Comparison of ENCODE assay signal across 34 mouse cellular contexts in the genomic region with DNA sequence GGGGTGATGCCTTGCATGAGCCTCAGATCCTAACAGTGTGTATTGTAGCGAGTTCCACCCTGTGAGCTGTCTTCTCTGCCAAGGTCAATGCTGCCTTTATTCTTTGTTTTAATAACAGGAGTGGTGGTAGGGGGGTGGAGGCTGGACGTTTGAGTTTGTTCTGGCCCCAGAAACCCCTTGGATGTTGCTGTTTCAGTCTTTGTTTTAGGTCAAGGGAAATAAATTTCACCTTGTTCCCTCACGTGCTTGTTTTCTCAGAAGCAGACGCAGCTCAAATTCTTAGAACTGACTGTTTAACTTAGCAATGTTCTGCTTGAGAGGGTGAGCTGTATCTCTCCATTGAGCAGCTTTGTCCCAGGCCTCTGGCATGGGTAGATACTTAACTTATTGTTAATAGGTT.
DNase-seq lines count a peak whose midpoint lies in the region; ATAC-seq and TF ChIP-seq lines count a peak whose summit lies in the region.
"Had no signal": no experiment of that assay in that cellular context is flagged by ENCODE, and none has a peak within 500 bp of the region (broad histone marks: within the 10 kb centered on the region; RNA-seq: fewer than 3 reads in every experiment).

No protein-coding gene starts in this region.

- H3K4me1 ChIP-seq in liver, postnatal 0 days (ENCODE audit: insufficient read depth) = no peaks in the 10 kb centered on the region
- no peaks in the 10 kb centered on the region for H3K4me1 ChIP-seq in liver, embryonic 12.5 days
- H3K4me1 ChIP-seq in kidney, embryonic 16.5 days (ENCODE audit: insufficient read depth, low read length) = peaks cover 14% of the 10 kb centered on the region
- H3K4me1 ChIP-seq in hindbrain, embryonic 16.5 days (ENCODE audit: control insufficient read depth, insufficient read depth, low read depth, low read length) = peaks cover 3% of the 10 kb centered on the region
- H3K4me1 ChIP-seq: forebrain, embryonic 10.5 days; hindbrain, embryonic 13.5 days; liver, embryonic 13.5 days; midbrain, embryonic 13.5 days had no signal

- TF ChIP-seq CTCF in liver, postnatal 0 days (IDR thresholded peaks at IDR 0.05; ENCODE audit: low read depth) = no peak

- DNase-seq in liver, postnatal 0 days = no peak
- DNase-seq in kidney, postnatal 36 days = peak; percentile 67 to 83
- DNase-seq in thymus, postnatal 25 days = no peak
- DNase-seq in urinary bladder, adult 2 months (ENCODE audit: low spot score) = no peak
- DNase-seq: adrenal gland, postnatal 14 days; cerebellum, adult 11-12 months; cerebellum, postnatal 10 days; gastrocnemius, adult 2 months; gastrocnemius, postnatal 36 days; heart, adult 2 months; heart, postnatal 4 days; left cerebral cortex, postnatal 4 days; liver, embryonic 13.5 days; lung, adult 2 months; lung, postnatal 10 days; right cerebral cortex, postnatal 25 days; spleen, adult 18-20 months; thymus, adult 18-20 months; thymus, postnatal 36 days had no signal

- no peaks in the 10 kb centered on the region for H3K27me3 ChIP-seq in liver, postnatal 0 days (ENCODE audit: insufficient read depth, low read length)
- no peaks in the 10 kb centered on the region for H3K27me3 ChIP-seq in liver, embryonic 12.5 days (replicated peaks)
- H3K27me3 ChIP-seq in kidney, embryonic 16.5 days (ENCODE audit: insufficient read depth, low read length) = no peaks in the 10 kb centered on the region
- no peaks in the 10 kb centered on the region for H3K27me3 ChIP-seq in hindbrain, embryonic 16.5 days (replicated peaks; ENCODE audit: control insufficient read depth, insufficient read depth, low read length)
- H3K27me3 ChIP-seq: CH12.LX; embryonic facial prominence, embryonic 13.5 days; forebrain, embryonic 15.5 days; heart, embryonic 12.5 days; hindbrain, embryonic 13.5 days; liver, embryonic 13.5 days; midbrain, embryonic 13.5 days; neural tube, embryonic 13.5 days had no signal

- TF ChIP-seq EP300 in liver, postnatal 0 days (IDR thresholded peaks at IDR 0.05; ENCODE audit: low read depth) = no peak

- 0 out of 2 replicates have a peak, but pooled peaks have one; percentile 16 for ATAC-seq in liver, postnatal 0 days
- ATAC-seq in liver, embryonic 12.5 days = no peak
- peak; percentile 83 for ATAC-seq in kidney, embryonic 16.5 days (ENCODE audit: low FRiP score, low TSS enrichment)
- no peak for ATAC-seq in hindbrain, embryonic 16.5 days
- ATAC-seq: forebrain, embryonic 15.5 days; intestine, postnatal 0 days; midbrain, embryonic 13.5 days had no signal

- H3K9me3 ChIP-seq in liver, postnatal 0 days (ENCODE audit: low read length) = no peaks in the 10 kb centered on the region
- no peaks in the 10 kb centered on the region for H3K9me3 ChIP-seq in liver, embryonic 12.5 days (replicated peaks)
- H3K9me3 ChIP-seq in kidney, embryonic 16.5 days (ENCODE audit: low read length) = no peaks in the 10 kb centered on the region
- no peaks in the 10 kb centered on the region for H3K9me3 ChIP-seq in hindbrain, embryonic 16.5 days (ENCODE audit: control insufficient read depth, low read length)
- H3K9me3 ChIP-seq: embryonic facial prominence, embryonic 13.5 days; forebrain, embryonic 10.5 days; forebrain, embryonic 15.5 days; heart, embryonic 12.5 days; hindbrain, embryonic 13.5 days; liver, embryonic 13.5 days; midbrain, embryonic 13.5 days; neural tube, embryonic 13.5 days had no signal

- H3K27ac ChIP-seq in liver, postnatal 0 days (ENCODE audit: low read depth) = no peak overlapping the region
- H3K27ac ChIP-seq in liver, embryonic 12.5 days = no peak overlapping the region
- peak overlapping the region; percentile 91 for H3K27ac ChIP-seq in kidney, embryonic 16.5 days (ENCODE audit: low read length)
- no peak overlapping the region for H3K27ac ChIP-seq in hindbrain, embryonic 16.5 days (ENCODE audit: low read depth, low read length)
- H3K27ac ChIP-seq: embryonic facial prominence, embryonic 13.5 days; forebrain, embryonic 10.5 days; forebrain, embryonic 15.5 days; gastrocnemius, adult 2 months; heart, adult 2 months; hindbrain, embryonic 13.5 days; layer of hippocampus, adult 2 months; left cerebral cortex, adult 2 months; liver, embryonic 13.5 days; macrophage; midbrain, embryonic 13.5 days; neural tube, embryonic 13.5 days had no signal

- 47% methylated on average over 4 of the region's 4 CpGs for WGBS in liver, postnatal 0 days (ENCODE audit: insufficient replicate concordance)
- WGBS in liver, embryonic 12.5 days (ENCODE audit: insufficient replicate concordance) = 56% methylated on average over 4 of the region's 4 CpGs
- 20% methylated on average over 4 of the region's 4 CpGs for WGBS in kidney, embryonic 16.5 days
- whole genome bisulfite sequencing in hindbrain, embryonic 16.5 days = 55% methylated on average over 4 of the region's 4 CpGs

- H3K4me2 ChIP-seq in liver, postnatal 0 days (ENCODE audit: low read depth, low read length) = no peak overlapping the region
- H3K4me2 ChIP-seq in liver, embryonic 12.5 days = no peak overlapping the region
- H3K4me2 ChIP-seq in kidney, embryonic 16.5 days (replicated peaks; ENCODE audit: low read depth, low read length) = no peak overlapping the region
- H3K4me2 ChIP-seq in hindbrain, embryonic 16.5 days (ENCODE audit: low read length) = no peak overlapping the region
- H3K4me2 ChIP-seq: embryonic facial prominence, embryonic 13.5 days; forebrain, embryonic 15.5 days; heart, embryonic 12.5 days; hindbrain, embryonic 13.5 days; liver, embryonic 13.5 days; midbrain, embryonic 13.5 days; neural tube, embryonic 13.5 days had no signal

- no peaks in the 10 kb centered on the region for H3K36me3 ChIP-seq in liver, postnatal 0 days (replicated peaks; ENCODE audit: insufficient read depth, low read length)
- no peaks in the 10 kb centered on the region for H3K36me3 ChIP-seq in liver, embryonic 12.5 days
- no peaks in the 10 kb centered on the region for H3K36me3 ChIP-seq in kidney, embryonic 16.5 days (ENCODE audit: insufficient read depth, low read length)
- no peaks in the 10 kb centered on the region for H3K36me3 ChIP-seq in hindbrain, embryonic 16.5 days (ENCODE audit: control insufficient read depth, insufficient read depth, low read length)
- H3K36me3 ChIP-seq: embryonic facial prominence, embryonic 13.5 days; forebrain, embryonic 10.5 days; forebrain, embryonic 15.5 days; heart, embryonic 12.5 days; hindbrain, embryonic 13.5 days; liver, embryonic 13.5 days; midbrain, embryonic 13.5 days; neural tube, embryonic 13.5 days had no signal

- H3K9ac ChIP-seq in liver, postnatal 0 days (replicated peaks) = no peak overlapping the region
- H3K9ac ChIP-seq in liver, embryonic 12.5 days = no peak overlapping the region
- H3K9ac ChIP-seq in kidney, embryonic 16.5 days (replicated peaks; ENCODE audit: low read length) = no peak overlapping the region
- no peak overlapping the region for H3K9ac ChIP-seq in hindbrain, embryonic 16.5 days (ENCODE audit: low read depth, low read length)
- H3K9ac ChIP-seq: embryonic facial prominence, embryonic 13.5 days; forebrain, embryonic 15.5 days; heart, embryonic 12.5 days; hindbrain, embryonic 13.5 days; liver, embryonic 13.5 days; midbrain, embryonic 13.5 days; neural tube, embryonic 13.5 days had no signal

- no peak overlapping the region for H3K4me3 ChIP-seq in liver, postnatal 0 days (ENCODE audit: low read depth, low read length)
- H3K4me3 ChIP-seq in liver, embryonic 12.5 days = no peak overlapping the region
- H3K4me3 ChIP-seq in kidney, embryonic 16.5 days (ENCODE audit: low read length) = no peak overlapping the region
- H3K4me3 ChIP-seq in hindbrain, embryonic 16.5 days (ENCODE audit: low read length) = no peak overlapping the region
- H3K4me3 ChIP-seq: embryonic facial prominence, embryonic 13.5 days; forebrain, embryonic 10.5 days; forebrain, embryonic 15.5 days; gastrocnemius, adult 2 months; heart, adult 2 months; heart, embryonic 12.5 days; hindbrain, embryonic 13.5 days; layer of hippocampus, adult 2 months; left cerebral cortex, adult 2 months; liver, embryonic 13.5 days; midbrain, embryonic 13.5 days; neural tube, embryonic 13.5 days had no signal

Comparison
In these comparisons a context has a peak if more than half of its experiments do, and no peak if none do; other contexts are left out.
1. ATAC-seq: peak in liver, postnatal 0 days (single experiment) and kidney, embryonic 16.5 days (single experiment); none in liver, embryonic 12.5 days (single experiment) and hindbrain, embryonic 16.5 days (single experiment).
2. DNase-seq: peak in kidney, postnatal 36 days (2 of 2); none in liver, postnatal 0 days (single experiment), thymus, postnatal 25 days (single experiment) and urinary bladder, adult 2 months (single experiment).